Mouse (Mus musculus): ENCODE results near the gene Tdgf1. TPM values are rescaled to one million over a fixed set of nuclear protein-coding genes. Genes with fewer than 3 reads are reported as not detected.

Gene Tdgf1
- total and polyA plus RNA-seq, 2 experiments from 2014 or later: 0.66 TPM; not detected in 1

DNA sequence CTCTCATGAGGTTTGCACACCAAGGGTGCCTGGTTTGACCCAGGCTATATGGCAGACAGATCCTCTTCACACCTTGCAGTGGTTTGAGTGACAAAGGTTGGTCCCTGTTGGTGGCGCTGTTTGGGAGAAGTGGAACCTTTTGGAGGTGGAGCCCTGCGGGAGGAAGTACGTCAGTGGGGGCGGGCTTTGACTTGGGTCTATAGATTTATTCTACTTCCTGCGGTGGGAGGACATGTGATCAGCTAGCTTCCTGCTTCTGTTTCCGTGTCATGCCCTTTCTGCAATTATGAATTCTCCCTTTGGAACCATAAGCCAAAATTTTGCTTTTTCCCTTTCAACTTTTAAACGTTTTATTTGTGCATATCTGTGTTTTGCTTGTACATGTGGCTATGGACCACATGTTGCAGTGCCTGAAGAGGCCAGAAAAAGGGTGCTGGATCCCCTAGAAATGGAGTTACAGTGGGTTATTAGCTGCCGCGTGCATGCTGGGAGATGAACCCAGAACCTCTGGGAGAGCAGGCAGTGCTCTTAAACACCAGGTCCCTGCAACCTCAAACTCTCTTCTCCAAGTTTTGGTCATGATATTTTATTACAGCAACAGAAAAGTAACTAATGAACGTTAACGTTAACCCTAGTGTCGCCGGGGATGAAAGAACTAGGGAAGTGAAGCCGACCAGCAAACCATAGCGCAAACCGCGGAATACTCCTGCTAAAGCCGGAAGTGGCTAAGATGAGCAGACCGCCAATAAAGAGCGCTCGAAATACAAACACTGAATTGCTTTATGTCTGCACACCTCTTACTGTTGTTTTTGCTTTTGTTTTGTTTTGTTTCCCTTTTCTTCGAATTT lies 19.3 kb upstream of the Tdgf1 start:
- DNase-seq (ENCODE audit: low spot score): no peak
- no peak for ATAC-seq
- WGBS: 91% methylated on average over 22 of the region's 22 CpGs
- Histone ChIP-seq H3K4me2 (ENCODE audit: low read depth, low read length) (no peak overlapping the region), H3K27me3 (ENCODE audit: insufficient read depth, low read length) (no peaks in the 10 kb centered on the region), H3K9me3 (ENCODE audit: low read length) (no peaks in the 10 kb centered on the region), H3K4me1 (ENCODE audit: insufficient read depth, low read length) (no peaks in the 10 kb centered on the region), H3K36me3 (ENCODE audit: insufficient read depth, low read length) (no peaks in the 10 kb centered on the region), H3K9ac (replicated peaks; ENCODE audit: low read length) (no peak overlapping the region), H3K27ac (no peak overlapping the region), H3K4me3 (ENCODE audit: low read length) (no peak overlapping the region)
- TF ChIP-seq CTCF (IDR thresholded peaks at IDR 0.05; ENCODE audit: low read depth): no peak

- no peak for ATAC-seq
- DNase-seq (ENCODE audit: low spot score): no peak
- Histone ChIP-seq H3K4me1 (ENCODE audit: insufficient read depth, low read length) (no peaks in the 10 kb centered on the region), H3K36me3 (ENCODE audit: insufficient read depth, low read length) (no peaks in the 10 kb centered on the region), H3K4me3 (ENCODE audit: low read length) (no peak overlapping the region), H3K27ac (no peak overlapping the region), H3K9me3 (ENCODE audit: low read length) (no peaks in the 10 kb centered on the region), H3K27me3 (ENCODE audit: insufficient read depth, low read length) (no peaks in the 10 kb centered on the region), H3K9ac (replicated peaks; ENCODE audit: low read length) (no peak overlapping the region), H3K4me2 (ENCODE audit: low read depth, low read length) (no peak overlapping the region)
- WGBS: 82% methylated on average over 8 of the region's 8 CpGs
- TF ChIP-seq CTCF (IDR thresholded peaks at IDR 0.05; ENCODE audit: low read depth): no peak
Measured at GRCm38 (mm10) chr9:110963566-110964115, 17.7 kb upstream of the Tdgf1 start.

GRCm38 (mm10) chr9:110961386-110961785 lies 15.4 kb upstream of the Tdgf1 start:
- H3K27ac ChIP-seq: no peak overlapping the region
- ATAC-seq: no peak
- no peak overlapping the region for H3K4me3 ChIP-seq (ENCODE audit: low read length)
- H3K36me3 ChIP-seq (ENCODE audit: insufficient read depth, low read length): no peaks in the 10 kb centered on the region
- WGBS: 99% methylated on average over 8 of the region's 8 CpGs
- no peak for TF ChIP-seq CTCF (IDR thresholded peaks at IDR 0.05; ENCODE audit: low read depth)
- no peak for DNase-seq (ENCODE audit: low spot score)
- H3K27me3 ChIP-seq (ENCODE audit: insufficient read depth, low read length): no peaks in the 10 kb centered on the region
- H3K4me2 ChIP-seq (ENCODE audit: low read depth, low read length): no peak overlapping the region
- no peaks in the 10 kb centered on the region for H3K9me3 ChIP-seq (ENCODE audit: low read length)
- no peak overlapping the region for H3K9ac ChIP-seq (replicated peaks; ENCODE audit: low read length)
- H3K4me1 ChIP-seq (ENCODE audit: insufficient read depth, low read length): no peaks in the 10 kb centered on the region

DNA sequence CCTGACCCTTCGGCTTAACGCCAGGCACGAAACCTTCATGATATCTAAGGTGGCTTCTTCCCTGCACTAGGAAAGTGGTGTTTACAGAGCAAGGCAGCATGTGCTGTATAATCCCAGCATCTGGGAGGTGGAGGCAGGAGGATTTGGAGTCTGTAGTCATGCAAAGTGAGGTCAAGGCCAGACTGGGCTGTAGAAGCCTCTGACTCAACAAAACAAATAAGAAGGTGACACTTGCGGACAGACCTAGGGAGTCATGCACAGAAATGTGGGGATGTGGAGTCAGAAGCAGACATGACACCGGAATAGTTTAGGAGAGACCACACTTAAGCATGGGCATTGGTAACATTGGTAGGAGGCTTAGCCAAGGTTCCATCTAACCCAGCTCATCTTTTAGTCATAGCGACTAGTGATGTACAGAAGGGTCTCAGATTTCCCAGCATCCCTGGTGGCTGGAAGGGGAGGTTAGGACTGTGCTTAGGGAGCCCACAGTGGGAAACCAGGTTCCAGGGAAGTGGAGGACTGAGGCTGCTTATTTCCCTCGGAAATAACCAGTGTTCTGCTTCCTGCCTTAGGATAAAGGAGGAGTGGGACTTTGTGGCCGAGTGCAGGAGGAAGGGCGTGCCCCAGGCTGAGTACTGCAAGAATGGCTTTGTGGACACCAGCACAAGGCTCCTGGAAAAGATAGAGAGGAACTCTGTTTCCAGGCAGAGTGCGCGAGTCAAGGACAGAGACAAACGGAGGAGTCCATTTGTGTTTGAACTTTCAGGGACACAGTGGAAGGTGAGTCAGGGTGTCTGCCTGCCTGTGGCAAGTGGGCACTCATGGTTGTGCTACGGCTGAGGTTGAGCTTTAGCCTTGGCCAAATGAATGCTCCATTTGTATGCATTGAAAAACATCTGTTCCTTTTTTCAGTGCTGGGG lies 14.5 kb upstream of the Tdgf1 start:
- Histone ChIP-seq H3K36me3 (ENCODE audit: insufficient read depth, low read length) (no peaks in the 10 kb centered on the region), H3K4me2 (ENCODE audit: low read depth, low read length) (no peak overlapping the region), H3K27me3 (ENCODE audit: insufficient read depth, low read length) (no peaks in the 10 kb centered on the region), H3K4me1 (ENCODE audit: insufficient read depth, low read length) (no peaks in the 10 kb centered on the region), H3K9ac (replicated peaks; ENCODE audit: low read length) (no peak overlapping the region), H3K27ac (no peak overlapping the region), H3K9me3 (ENCODE audit: low read length) (no peaks in the 10 kb centered on the region), H3K4me3 (ENCODE audit: low read length) (no peak overlapping the region)
- no peak for DNase-seq (ENCODE audit: low spot score)
- no peak for TF ChIP-seq CTCF (IDR thresholded peaks at IDR 0.05; ENCODE audit: low read depth)
- ATAC-seq: no peak
- WGBS: 87% methylated on average over 13 of the region's 13 CpGs

GRCm38 (mm10) chr9:110959669-110960068 lies 13.7 kb upstream of the Tdgf1 start:
- no peaks in the 10 kb centered on the region for H3K27me3 ChIP-seq (ENCODE audit: insufficient read depth, low read length)
- no peaks in the 10 kb centered on the region for H3K4me1 ChIP-seq (ENCODE audit: insufficient read depth, low read length)
- no peaks in the 10 kb centered on the region for H3K36me3 ChIP-seq (ENCODE audit: insufficient read depth, low read length)
- no peaks in the 10 kb centered on the region for H3K9me3 ChIP-seq (ENCODE audit: low read length)
- no peak for DNase-seq (ENCODE audit: low spot score)
- no peak overlapping the region for H3K4me2 ChIP-seq (ENCODE audit: low read depth, low read length)
- ATAC-seq: no peak
- H3K27ac ChIP-seq: no peak overlapping the region
- H3K9ac ChIP-seq (replicated peaks; ENCODE audit: low read length): no peak overlapping the region
- TF ChIP-seq CTCF (IDR thresholded peaks at IDR 0.05; ENCODE audit: low read depth): no peak
- no peak overlapping the region for H3K4me3 ChIP-seq (ENCODE audit: low read length)
- 81% methylated on average over 5 of the region's 5 CpGs for WGBS

DNA sequence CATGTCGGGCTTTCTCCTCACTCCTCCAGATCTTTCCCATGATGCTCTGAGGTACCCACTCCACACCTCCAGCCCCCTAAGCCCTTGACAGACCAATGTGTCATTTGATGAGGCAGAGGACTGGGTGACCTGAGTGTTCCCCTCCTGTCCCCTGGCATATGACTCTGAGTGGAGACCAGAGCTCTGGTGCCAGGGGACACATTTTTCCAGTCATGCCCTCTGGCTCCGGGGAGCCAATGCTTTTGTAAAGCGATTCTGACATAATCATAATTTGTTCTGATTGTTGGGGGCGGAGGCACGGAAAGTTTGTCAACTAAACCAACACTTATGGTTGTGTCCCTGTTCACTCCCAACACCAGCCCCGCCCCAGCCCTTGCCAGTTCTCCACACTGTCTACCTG lies 10.0 kb upstream of the Tdgf1 start:
- 83% methylated on average over 6 of the region's 6 CpGs for WGBS
- Histone ChIP-seq H3K27me3 (ENCODE audit: insufficient read depth, low read length) (no peaks in the 10 kb centered on the region), H3K4me3 (ENCODE audit: low read length) (no peak overlapping the region), H3K36me3 (ENCODE audit: insufficient read depth, low read length) (no peaks in the 10 kb centered on the region), H3K9ac (replicated peaks; ENCODE audit: low read length) (no peak overlapping the region), H3K9me3 (ENCODE audit: low read length) (no peaks in the 10 kb centered on the region), H3K4me1 (ENCODE audit: insufficient read depth, low read length) (no peaks in the 10 kb centered on the region), H3K4me2 (ENCODE audit: low read depth, low read length) (no peak overlapping the region), H3K27ac (no peak overlapping the region)
- no peak for DNase-seq (ENCODE audit: low spot score)
- no peak for ATAC-seq
- TF ChIP-seq CTCF (IDR thresholded peaks at IDR 0.05; ENCODE audit: low read depth): no peak
